Mouse (Mus musculus) A20 (cell line): ENCODE results near the gene Mettl1.
A peak's percentile ranks its signal among the peaks of the same experiment; 100 is the strongest.

Experiments
- DNase-seq: peaks from one replicate; pipeline ENCODE4 v3.0.0-alpha.2; 2011; ENCODE audit warnings: low read depth, low spot score

Gene Mettl1

DNA sequence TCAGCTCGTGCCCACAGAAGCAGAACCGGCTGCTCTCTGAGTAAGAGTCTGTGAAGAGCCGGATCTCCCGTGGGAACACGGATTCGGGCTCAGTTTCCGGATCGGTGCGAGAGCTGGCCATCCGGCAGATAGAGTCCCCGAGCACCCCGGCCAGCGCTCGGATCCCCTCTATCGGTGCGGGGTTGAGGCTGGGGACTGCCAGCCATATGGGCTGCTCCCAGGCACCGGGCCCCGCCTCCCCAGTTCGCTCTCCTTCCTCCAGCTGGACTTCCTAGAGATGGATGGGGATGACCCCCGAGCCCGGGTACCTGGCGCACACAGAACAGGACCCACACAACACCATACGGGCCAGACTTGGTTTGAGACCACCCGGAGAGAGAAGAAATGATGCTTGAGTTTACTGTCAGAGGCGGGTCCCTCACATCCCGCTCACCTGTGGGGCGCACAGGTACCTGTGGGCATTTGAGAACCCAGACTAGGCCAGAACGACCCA, at the start of gene Mettl1, which contains the start of gene Eef1akmt3:
TSS of gene Mettl1 (plus strand) at position 141 of the 493 bp plus-strand sequence.
TSS of gene Eef1akmt3 (minus strand) at position 240 of the 493 bp plus-strand sequence.
- no peak for DNase-seq

DNA sequence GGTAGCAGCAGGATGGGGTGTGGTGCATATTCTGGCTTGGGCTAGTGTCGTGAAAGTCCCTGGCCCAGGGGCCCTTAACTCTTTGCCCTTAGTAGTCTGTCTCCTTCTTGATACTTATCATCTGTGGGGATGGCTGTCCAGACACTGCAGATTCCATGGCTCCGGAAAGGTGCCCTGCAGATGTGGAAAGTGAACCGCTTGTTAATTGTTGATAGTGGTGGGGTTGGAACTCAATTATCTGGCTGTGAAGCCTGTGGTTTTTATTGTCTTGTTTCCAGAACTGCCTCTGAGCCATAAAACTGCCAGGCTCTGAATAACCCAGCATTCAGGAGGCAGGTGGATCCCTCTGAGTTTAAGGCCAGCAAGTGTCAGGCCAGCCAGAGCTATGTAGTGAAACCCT, 49.5 kb upstream of the Mettl1 start:
- DNase-seq = no peak

DNA sequence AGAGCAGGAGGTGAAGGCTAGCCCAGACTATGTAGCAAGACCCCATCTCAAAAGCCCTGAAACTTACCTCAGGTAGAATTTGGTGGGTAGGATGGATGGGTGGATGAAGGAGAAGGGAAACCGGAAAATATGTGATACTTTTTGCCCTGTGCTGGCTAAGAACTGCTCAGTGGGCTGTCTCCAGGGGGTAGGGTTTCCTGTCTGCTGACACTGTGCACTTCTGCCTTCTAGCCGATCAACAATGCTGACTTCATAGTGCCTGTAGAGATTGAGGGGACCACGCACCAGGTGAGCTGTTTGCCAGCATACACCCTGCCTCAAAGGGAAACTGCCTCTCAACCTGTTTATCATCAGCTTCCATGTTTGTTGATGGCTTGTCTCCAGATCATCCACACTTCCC, 47.6 kb upstream of the Mettl1 start:
- no peak for DNase-seq

DNA sequence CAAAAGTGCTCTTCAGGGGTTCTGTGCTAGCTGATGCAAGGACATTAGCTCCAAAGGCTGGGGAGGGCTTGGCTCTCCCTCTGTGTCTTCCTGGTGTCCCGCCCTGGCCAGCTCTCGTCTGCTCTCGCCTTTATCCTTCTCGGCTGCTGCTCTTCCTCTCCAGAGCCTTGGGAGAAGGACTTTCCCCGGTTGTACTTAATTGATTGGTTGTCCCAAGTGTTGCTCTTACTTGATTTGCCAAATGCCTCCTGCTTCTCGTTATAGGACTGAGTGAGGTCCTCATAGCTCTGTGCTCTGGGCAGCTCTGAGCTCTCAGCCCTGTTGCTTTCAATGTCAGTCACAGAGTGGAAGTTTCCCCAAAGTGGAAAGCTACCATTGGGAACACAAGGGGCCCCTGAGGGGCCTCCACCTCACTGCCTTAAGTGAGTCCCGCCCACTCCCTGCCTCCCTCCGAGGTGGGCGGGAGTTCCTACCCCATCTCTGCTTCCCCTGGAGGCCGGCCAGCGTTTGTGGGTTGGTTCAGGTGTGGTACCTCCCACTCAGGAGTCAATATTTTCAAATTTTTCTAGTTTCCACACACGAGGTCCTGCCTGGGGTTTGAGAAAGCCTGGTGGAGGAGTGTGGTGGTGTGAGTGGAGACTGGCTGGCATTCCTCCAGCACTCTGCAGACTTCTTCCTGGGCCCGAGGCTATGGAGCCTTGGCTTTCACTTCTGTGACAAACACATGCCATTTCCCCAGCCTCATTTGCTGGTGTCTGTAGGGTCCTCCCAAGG, 43.7 kb upstream of the Mettl1 start:
- DNase-seq = no peak

DNA sequence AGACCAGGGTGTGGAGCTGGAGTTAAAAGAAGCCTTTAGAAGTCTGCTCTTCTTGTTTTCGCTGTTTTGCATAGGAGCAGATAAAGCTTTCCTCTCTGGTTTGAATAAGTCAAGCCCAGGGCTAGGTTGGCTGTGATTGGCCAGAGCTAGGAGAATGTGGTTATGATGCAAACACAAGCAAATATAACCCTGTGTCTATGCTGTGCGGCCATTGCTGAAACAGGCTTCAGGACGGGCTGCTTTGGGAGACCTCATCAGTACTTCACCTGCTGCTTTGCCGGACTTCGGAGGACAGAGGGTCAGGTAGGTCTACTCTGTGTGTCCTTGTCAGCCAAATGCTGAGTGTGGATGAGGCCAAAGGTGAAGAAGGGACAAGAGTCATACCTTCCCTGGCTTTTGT, 40.7 kb upstream of the Mettl1 start, which contains the start of gene Avil:
TSS of gene Avil (plus strand) at position 181 of the 400 bp plus-strand sequence.
- no peak for DNase-seq

DNA sequence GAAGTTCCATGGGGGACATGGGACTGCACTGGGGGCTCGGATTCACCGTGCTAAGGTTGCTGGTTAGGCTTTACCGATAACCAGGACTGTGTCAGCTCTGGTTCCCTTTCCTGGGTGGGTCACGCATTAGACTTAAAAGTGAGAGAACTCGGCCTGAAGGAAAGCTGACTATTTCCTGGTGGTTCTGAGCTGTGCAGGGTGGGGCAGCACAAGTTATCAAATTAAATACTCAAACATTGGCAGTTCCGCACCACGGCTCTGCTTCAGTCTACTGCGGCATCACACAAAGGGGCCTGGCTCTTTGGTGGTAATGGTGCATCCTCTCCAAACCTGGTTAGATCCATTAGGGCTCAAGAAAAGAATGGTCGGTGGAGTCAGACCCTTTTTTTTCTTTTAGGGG, 39.9 kb upstream of the Mettl1 start:
- DNase-seq = no peak

DNA sequence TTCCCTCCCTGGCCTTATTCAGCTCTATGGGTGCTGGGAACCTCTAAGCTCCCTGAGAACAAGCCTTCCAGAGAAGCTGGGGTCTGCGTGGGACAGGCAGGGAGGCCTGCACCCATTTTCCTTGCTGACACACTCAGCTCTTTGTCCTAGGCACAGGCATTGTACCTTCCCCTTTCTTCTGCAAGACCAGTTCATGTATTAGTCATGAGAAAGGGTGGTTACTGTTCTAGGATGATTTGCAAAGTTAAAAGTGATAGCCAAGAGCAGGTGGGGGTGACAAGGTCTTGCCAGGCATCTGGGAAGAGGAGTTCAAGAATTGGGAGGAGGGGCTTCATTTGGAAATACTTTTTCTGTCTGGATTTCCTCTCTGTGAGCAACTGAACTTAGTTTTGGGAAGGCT, 39.2 kb upstream of the Mettl1 start:
- peak; percentile 59 for DNase-seq

DNA sequence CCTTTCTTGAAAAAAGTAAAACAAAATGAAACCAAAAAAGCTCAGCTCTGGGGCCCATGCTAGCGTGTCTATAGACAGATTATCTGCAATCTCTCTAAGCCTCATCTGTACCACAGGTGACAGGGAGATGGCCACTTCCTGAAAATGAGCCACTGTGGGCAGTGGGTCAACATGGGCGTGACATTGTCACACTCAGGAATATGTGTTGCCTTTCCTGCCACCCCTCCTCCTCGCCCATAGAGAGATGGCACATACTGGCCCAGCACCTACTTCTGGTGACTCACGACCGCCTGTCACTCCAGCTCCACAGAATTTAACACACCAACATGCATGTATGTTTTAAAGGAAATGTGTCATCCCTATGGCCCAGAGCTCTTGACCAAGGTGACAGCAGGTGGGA, 38.4 kb upstream of the Mettl1 start:
- DNase-seq = no peak

DNA sequence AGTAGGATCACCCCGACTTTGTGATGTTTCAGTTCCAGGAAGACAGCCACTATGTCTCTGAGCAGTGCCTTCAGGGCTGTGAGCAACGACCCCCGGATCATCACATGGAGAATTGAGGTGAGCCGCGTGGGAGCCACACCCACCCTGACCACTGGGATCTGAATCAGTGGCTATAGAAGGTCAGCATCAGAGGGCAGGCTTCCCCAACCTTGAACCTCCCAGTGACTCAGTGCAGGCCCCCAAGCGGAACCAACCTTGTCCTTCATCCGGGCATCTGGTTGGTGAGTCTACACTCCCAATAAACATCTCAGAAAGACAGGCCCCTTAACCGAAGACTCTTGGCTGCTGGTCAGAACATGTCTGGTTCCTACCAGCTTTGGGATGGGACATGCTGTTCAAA, 37.9 kb upstream of the Mettl1 start:
- DNase-seq = no peak

DNA sequence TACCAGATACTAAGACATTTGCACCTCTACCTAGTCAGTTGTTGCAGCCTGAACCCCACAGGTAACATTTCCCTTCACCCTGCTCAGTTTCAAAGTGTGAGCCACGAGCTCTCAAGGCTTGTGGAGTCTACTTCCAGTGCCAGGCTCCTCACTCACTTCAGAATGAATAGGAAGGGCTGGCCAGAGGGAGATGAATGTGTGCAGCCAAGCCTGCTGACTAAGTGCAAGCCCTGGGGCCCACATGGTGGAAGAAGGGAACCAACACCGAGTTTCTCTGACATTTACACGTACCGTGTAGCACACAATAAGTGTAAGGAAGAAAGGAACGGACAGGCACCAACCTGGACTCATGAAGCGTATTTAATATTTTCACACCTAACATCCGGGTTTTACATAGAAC, 37.4 kb upstream of the Mettl1 start:
- DNase-seq = no peak

DNA sequence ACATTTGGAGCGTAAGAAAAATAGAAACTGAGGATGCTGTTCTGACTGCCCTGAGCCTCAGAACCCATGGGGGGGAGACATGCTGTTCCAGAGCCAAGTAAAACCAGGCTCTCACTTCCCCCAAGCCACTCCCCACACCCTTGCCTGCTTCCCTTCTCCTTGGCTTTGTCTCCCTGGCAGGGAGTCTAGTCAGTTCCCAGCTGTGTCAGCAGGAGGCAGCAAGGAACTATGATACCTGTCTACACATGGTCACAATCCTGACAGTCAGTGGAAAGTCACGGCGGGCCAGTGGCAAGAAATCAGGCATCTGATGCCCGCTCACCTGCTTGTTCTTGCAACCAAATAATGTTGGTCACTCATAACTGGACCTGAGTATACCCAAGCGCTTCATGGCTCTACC, 24.7 kb upstream of the Mettl1 start:
- no peak for DNase-seq

DNA sequence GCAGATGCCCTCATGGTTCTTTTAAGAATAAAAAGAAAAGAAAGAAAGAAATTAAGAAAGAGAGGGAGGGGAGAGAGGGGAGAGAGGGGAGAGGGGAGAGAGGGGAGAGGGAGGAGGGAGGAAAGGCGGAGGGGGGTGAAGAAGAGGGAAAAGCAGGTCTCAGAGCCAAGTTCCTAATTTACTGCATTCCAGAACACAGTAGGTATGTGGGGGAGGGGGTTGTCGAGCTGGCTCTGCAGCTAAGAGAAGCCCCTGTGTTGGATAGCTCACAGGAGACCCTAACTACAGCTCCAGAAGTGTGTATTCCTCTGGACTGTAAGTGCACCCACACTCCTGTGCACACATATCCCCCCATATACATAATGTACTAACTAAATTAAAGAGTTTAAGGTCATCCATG, 24.1 kb upstream of the Mettl1 start:
- no peak for DNase-seq

DNA sequence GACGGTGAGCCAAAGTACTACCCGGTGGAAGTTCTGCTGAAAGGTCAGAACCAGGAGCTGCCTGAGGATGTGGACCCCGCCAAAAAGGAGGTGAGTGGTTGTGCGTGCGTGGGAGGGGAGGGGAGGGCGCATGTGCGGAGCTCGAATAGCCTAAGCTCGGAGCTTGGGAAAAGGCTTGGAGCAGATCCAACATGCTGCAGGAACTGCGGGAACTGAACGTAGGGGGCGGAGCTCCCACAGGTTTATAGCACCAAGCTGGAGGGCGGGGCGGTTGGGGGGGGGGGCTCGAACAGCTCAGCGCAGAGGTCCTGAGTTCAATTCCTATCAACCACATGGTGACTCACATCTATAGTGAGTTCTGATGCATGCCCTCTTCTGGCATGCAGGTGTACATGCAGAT, 22.8 kb upstream of the Mettl1 start:
- DNase-seq = no peak

DNA sequence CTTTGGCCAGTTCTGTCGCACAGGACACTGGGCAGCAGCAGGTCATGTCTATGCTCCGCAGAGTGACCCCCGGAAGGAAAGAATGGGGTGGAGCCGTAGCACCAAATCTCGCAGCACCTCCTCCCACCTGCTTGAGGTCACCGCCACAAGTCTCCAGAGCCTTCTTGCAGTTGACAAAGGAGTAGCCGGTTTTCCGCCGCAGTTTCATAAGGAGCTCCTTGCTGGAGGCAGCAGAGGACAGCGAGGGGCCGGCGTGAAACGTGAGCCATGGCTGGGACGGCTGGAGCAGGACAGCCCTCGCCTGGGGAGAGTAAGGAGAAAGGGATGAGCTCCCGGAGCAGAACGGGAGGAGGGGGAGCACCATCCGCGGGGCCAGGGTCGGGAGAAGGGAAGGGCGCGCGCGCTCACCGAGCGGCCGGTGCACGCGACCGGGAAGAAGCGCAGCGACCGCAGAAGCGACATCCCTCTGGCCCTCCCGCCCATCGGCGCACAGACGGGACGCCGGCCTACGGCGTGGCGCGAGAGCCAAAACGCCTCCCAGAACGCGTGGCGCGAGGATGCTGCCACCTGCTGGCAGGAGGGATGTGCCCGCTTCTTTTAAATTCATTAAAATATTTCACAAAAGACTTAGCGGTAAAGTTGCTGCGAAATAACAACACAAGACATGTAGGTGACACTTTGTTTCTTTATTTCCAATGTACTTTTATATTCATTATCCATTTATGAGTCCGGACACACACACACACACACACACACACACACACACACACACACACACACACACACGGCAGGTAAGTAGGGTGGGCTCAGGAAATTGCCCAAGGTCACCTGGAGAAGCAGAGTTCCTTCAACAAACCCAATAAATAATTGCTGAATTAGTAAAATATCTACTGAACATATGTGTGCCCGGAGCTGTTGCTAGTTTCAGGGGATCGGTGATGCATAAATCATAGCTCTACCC, 10.6 kb upstream of the Mettl1 start, which contains the start of gene Tsfm:
TSS of gene Tsfm (minus strand) at position 505 of the 961 bp plus-strand sequence.
- DNase-seq = peak; percentile 92

DNA sequence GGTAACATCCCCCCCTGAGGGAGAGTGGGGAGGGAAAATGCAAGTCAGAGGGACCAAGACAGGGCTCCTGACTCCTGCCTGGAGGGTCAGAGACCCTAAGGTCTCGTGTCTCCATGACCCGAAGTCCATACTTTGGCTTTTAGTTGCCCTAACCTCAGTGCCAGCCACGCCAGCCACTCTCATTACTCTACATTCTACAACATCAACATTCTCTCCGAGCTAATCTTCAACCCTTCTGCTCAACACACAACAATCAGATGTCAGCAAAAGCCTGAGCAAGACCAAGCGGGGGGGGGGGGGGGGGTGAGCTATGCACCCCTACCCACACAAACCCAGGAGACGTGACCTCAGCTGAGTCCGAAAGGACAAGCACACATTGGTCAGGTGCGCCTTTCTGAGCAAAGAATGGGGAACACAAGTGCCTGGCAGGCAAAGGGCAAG, 7.9 kb upstream of the Mettl1 start:
- no peak for DNase-seq

DNA sequence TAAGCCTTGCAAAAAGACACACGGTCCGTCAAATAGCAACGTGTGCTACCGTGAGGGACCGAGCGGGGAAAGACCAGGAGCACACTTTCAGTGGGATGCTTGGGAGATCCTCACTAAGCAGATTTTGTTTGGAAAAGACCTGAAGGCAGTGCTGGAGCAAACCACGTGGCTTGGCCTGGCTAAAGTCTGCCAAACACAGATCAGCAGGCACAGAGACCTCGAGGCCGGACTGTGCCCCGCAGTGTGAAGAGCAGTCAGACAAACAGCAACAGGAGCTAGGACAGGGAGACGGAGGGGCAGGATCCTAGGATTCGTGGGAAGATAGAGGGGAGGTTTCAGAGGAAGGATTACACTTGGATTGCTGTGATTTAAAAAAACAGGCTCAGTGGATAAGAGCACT, 4.9 kb upstream of the Mettl1 start:
- no peak for DNase-seq

DNA sequence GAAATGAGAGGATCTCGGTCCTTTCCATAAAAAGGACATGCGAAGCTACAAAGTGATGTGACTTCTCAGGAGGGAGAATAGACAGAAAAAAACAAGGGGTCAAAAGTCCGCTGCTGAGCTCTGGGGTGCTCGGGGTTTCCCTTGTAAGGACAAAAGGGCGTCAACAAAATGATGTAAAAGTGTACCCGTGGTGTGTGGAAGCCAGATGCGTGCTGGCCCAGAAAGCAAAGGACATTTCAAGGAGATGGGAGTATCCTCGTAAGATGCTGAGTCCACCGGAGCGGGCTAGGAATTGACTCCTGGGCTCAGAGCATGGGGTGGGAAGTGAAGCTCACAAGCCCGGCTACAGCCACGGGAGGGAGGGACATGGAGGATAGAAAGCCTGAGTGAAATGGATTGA, 3.6 kb upstream of the Mettl1 start:
- DNase-seq = no peak

DNA sequence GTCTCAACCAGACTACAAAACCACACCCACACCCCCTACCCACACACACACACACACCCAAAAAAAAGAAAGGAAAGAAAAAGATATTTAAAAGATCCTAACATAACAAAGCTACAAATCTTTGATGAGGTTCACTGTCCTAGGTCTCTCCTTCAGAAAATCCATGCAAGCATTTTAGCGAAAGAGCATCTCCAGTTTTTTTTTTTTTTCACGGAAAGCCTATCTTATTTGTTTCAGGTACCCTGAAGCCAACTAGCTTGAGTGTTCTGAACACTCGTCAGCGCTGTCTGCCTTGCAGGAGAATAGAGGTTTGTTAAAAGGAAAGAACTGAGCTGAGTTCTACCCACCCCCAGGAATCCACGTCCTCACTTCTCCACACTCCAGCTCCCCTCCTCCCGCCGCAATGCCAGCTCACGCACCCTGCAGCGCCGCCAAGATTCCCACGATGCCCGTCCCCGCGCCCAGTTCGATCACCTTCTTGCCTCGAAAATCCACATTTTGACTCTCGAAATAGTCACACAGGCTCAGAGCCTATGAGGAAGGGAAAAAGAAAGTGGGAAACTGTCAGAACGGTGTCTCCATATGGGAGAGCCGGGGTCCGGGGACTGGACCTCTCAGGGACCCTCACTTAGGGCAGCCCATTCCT, 522 bp upstream of the Mettl1 start:
- DNase-seq = no peak

DNA sequence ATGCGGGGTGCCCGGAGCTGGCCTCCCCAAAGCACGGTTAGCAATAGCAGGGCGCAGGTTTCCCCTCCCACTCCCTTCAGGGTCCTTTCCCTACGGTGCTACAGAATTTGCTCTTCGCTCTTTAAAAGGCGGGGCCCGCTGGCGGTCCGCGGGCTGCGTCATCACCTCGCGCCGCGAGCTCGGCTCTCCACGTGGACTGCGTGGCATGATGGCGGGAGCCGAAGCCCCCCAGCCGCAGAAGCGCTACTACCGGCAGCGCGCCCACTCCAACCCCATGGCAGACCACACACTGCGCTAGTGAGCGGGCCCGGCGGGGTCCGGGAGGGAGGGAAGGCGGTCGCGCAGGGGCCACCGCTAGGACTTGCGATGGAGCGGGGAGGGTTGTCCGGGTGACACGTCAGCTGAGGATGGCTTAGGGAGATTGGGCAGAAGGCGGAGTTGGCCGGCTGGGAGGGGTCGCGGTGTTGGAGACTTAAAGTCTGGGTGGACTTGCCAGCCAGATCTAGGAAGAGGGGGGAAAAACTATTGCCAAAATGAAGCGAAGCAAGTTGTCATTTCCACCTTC, 642 bp downstream of the Mettl1 start:
- DNase-seq = peak; percentile 96

DNA sequence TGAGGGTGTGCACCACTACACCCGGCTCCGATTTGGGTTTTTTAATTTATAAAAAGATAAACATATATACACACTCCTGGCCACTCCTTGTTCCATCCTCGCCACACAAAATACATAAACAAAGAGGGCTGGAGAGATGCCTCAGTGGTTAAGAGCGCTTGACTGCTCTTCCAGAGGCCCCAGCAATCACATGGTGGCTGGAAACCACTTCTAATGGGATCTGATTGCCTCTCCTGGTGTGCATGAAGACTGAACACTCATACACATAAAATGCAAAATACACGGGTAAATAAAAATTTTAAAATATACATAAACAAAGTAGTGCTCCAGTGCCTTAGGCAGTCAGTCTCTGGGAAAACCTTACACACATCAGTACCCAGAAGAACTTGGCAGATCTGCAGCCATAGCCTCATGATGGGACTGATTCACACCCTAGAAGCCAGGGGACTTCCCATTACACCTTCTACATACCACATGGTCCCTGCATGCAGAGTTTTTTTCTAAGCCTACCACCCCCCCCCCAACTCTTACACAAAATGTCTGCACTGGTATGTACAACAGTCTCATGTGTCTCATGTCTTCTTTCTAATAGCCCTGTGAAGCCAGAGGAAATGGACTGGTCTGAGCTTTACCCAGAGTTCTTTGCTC, 1.4 kb downstream of the Mettl1 start:
- peak; percentile 41 for DNase-seq

DNA sequence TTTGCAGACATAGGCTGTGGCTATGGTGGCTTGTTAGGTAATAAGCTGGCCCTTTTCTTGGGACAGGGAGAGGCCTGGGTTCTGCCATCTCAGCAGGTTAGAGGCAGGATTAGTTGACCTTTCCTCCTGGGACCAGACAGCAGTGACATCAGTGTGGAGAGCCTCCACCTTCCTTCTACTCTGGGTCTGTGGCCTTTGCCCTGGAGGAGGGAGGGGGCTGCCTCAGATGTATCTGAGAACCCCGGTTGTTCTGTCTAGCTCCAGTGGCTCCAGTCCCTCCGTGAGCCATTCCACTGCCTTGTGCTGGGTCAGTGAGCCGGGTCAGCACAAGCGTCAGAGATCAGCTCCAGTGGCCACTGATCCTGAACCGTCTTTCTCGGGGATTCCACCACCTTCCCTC, 2.0 kb downstream of the Mettl1 start:
- DNase-seq = no peak
